Mouse (Mus musculus) neural tube, embryonic 13.5 days (tissue): ENCODE results near the gene G6pc. TPM values are rescaled to one million over a fixed set of nuclear protein-coding genes. Genes with fewer than 3 reads are reported as not detected.

Source experiments
- ATAC-seq: fragments of 200-750 bp; cut with Nextera tagmentation; 2 replicates; pipeline ENCODE4 v1.8.0; 2017; ENCODE audit warnings: low read depth, mild to moderate bottlenecking, moderate TSS enrichment, moderate library complexity
- H3K27ac ChIP-seq: fragments of 300-500 bp; sonication (generic); replicated peaks from 2 replicates; pipeline ENCODE4 v1.5.1; 2015; ENCODE audit warnings: moderate library complexity, mild to moderate bottlenecking, inconsistent platforms
- H3K27me3 ChIP-seq: fragments of 300-500 bp; sonication (generic); 2 replicates; pipeline ENCODE4 v1.6.1; 2015; ENCODE audit warnings: mild to moderate bottlenecking, inconsistent platforms
- H3K36me3 ChIP-seq: fragments of 300-500 bp; sonication (generic); 2 replicates; pipeline ENCODE4 v1.6.1; 2015; ENCODE audit warnings: mild to moderate bottlenecking, inconsistent platforms
- H3K4me1 ChIP-seq: fragments of 300-500 bp; sonication (generic); replicated peaks from 2 replicates; pipeline ENCODE4 v1.6.1; 2015; ENCODE audit warnings: inconsistent platforms
- H3K4me2 ChIP-seq: fragments of 300-500 bp; sonication (generic); 2 replicates; pipeline ENCODE4 v1.6.1; 2015; ENCODE audit warnings: inconsistent platforms, mild to moderate bottlenecking, moderate library complexity
- H3K4me3 ChIP-seq: fragments of 300-500 bp; sonication (generic); 2 replicates; pipeline ENCODE4 v1.5.1; 2015; ENCODE audit warnings: mild to moderate bottlenecking, inconsistent platforms
- H3K9ac ChIP-seq: fragments of 300-500 bp; sonication (generic); 2 replicates; pipeline ENCODE4 v1.6.1; 2015; ENCODE audit warnings: moderate library complexity, mild to moderate bottlenecking, inconsistent platforms
- H3K9me3 ChIP-seq: fragments of 300-500 bp; sonication (generic); 2 replicates; pipeline ENCODE4 v1.6.1; 2016; ENCODE audit warnings: inconsistent platforms
- WGBS: fragments of 180-500 bp; shearing (Covaris S2); methylation state at CpG from one replicate; pipeline ENCODE4 v1.1.7; 2015; 5-methylcytosine and 5-hydroxymethylcytosine counted together
- microRNA-seq: library from miRNA; unstranded; fragments of <30 nt; microRNA quantifications from one replicate; pipeline ENCODE4, GENCODE M21; 2016
- polyA plus RNA-seq: library from polyadenylated mRNA; unstranded; fragments of >200 nt; fragmentation: Nextera tagmentation; extraction: Ambion mirVana; gene quantifications from 2 replicates; pipeline ENCODE4 v1.2.1, GENCODE M21; 2015

G6pc gene
- polyA plus RNA-seq, 1 experiment from 2014 or later: not detected

GRCm38 (mm10) chr11:101419610-101420009 lies 52.2 kb downstream of the G6pc start:
- H3K27me3 ChIP-seq: no peaks in the 10 kb centered on the region
- H3K36me3 ChIP-seq: no peaks in the 10 kb centered on the region
- H3K4me2 ChIP-seq: no peak overlapping the region
- no peak overlapping the region for H3K4me3 ChIP-seq
- ATAC-seq: no peak
- WGBS: 24% methylated on average over 3 of the region's 3 CpGs
- no peaks in the 10 kb centered on the region for H3K9me3 ChIP-seq
- H3K27ac ChIP-seq: no peak overlapping the region
- no peak overlapping the region for H3K9ac ChIP-seq
- H3K4me1 ChIP-seq: peaks cover 17% of the 10 kb centered on the region

- H3K9ac ChIP-seq: no peak overlapping the region
- H3K4me2 ChIP-seq: no peak overlapping the region
- no peaks in the 10 kb centered on the region for H3K27me3 ChIP-seq
- no peak for ATAC-seq
- peaks cover 17% of the 10 kb centered on the region for H3K4me1 ChIP-seq
- WGBS: 90% methylated on average over 5 of the region's 5 CpGs
- H3K27ac ChIP-seq: no peak overlapping the region
- H3K36me3 ChIP-seq: no peaks in the 10 kb centered on the region
- no peak overlapping the region for H3K4me3 ChIP-seq
- H3K9me3 ChIP-seq: no peaks in the 10 kb centered on the region
These were observed 52.8 kb downstream of the G6pc start for GRCm38 (mm10) chr11:101420148-101420547.

DNA sequence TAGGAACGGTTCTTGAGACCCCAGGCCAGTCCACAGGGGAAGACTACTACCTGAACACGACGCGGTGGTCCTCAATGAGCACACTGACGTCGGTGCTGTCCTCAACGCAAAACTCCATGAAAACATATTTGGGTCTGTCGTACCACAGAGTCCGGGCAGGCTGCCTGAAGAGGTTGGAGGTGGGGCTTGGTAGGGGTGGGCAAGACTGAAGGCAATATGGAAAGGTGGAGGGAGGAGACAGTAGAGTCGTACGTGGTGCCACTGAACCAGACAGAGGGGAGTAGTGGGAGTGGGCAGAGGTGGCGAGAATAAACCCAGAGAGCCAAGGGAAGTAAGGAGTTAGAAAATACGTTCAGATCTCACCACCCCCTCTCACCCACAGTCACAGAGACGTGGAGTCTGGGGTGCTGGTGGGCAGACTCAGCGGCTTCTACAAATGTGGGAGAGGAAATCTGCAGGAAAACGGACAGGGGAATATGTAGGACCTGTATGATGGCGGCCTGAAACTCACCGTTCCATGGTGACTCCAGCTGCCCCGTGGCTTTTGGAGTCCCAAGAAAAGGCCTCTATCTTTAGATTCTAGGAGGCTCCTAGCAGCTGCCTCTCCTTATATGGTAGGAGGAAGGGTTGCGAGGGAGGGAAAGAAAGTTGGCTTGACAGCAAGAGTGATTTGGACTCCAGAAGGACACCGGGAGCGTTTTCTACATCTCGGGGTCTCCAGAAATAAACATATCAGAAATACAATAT lies 56.9 kb downstream of the G6pc start, which contains the start of gene Gm27029:
Gm27029 (minus strand) TSS at position 692 of the 747 bp plus-strand sequence.
- peaks cover 5% of the 10 kb centered on the region for H3K36me3 ChIP-seq
- peaks cover 34% of the 10 kb centered on the region for H3K4me1 ChIP-seq
- H3K9me3 ChIP-seq: no peaks in the 10 kb centered on the region
- peak within 1 kb of the TSS; percentile 73 for H3K4me2 ChIP-seq
- H3K4me3 ChIP-seq: peak within 1 kb of the TSS; percentile 90
- H3K9ac ChIP-seq: peak within 1 kb of the TSS; percentile 89
- peak; percentile 40; the same call in 1 of the 2 replicates for ATAC-seq
- H3K27me3 ChIP-seq: no peaks in the 10 kb centered on the region
- 7% methylated on average over 23 of the region's 23 CpGs for WGBS
- H3K27ac ChIP-seq: peak within 1 kb of the TSS; percentile 90

DNA sequence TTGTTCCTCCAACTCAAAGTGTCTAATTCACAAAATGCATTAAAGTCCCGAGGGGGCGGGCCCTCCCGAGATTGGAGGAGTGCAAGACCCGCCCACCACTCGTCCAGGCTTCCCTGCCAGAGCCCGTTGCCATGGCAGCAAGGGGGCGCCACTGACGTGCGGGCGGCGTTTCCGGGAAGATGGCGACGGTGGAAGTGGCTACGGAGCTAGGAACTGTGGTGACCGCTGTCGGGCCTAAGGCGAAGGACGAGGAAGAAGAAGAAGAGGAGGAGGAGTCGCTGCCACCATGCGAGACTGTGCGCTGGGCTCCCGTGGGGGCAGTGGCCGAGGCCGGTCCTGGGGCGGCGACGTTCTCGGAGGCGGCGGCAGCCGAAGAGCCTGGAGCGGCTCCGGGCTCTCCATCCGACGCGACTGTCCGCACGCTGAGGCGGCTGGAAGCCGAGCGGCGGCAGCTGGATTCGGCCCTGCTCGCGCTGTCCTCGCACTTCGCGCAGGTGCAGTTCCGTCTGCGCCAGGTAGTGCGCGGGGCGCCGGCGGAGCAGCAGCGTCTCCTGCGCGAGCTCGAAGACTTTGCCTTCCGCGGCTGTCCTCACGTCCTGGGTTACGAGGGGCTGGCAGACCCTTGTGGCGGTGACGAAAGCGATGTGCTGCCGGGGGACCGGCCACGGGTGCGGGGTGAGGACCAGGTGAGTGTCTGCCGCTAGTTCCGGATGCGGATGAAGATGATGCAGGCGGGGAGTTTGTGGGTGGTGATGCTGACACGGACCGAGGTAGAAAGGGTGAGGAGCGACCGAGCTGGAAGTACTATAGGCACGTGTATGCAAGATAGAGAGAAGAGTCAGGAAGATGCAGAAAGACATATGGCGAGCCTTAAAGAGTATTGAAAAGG lies 57.8 kb downstream of the G6pc start, which contains the start of the genes Rundc1 and Ptges3l:
Rundc1 (plus strand) TSS at position 161 of the 889 bp plus-strand sequence.
Ptges3l (minus strand) TSS at position 409 of the 889 bp plus-strand sequence.
- Histone ChIP-seq H3K4me3 (peak within 1 kb of the TSS; percentile 90), H3K4me2 (peak within 1 kb of the TSS; percentile 73), H3K4me1 (peaks cover 34% of the 10 kb centered on the region), H3K27me3 (no peaks in the 10 kb centered on the region), H3K27ac (peak within 1 kb of the TSS; percentile 90), H3K9ac (peak within 1 kb of the TSS; percentile 89), H3K9me3 (no peaks in the 10 kb centered on the region), H3K36me3 (peaks cover 14% of the 10 kb centered on the region)
- ATAC-seq: peak; percentile 95
- WGBS: under 1% methylated on average over 81 of the region's 81 CpGs

DNA sequence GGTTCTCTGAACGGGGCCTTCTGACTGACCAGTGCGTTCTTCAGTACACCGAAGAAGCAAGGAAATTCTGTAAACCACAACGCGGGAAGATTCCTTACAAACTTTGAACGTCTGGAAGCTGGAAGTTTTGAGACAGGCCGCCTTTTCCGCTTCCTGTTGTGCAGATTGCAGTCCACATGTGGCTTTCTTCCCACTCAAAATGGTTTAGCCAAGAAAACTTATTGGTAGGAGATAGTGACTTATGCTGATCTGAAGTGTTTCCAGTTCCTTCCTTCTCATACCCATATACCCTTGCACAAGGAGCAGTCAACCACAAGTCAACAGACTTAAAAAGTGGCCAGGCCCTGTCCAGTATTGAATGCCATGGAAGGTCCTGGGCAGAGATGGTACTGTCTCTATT lies 58.8 kb downstream of the G6pc start:
- H3K36me3 ChIP-seq: peaks cover 24% of the 10 kb centered on the region
- peak overlapping the region; percentile 73 for H3K4me2 ChIP-seq
- peak overlapping the region; percentile 90 for H3K4me3 ChIP-seq
- no peak overlapping the region for H3K27ac ChIP-seq
- no peaks in the 10 kb centered on the region for H3K27me3 ChIP-seq
- peak overlapping the region; percentile 89 for H3K9ac ChIP-seq
- ATAC-seq: no peak
- H3K9me3 ChIP-seq: no peaks in the 10 kb centered on the region
- 62% methylated on average over 8 of the region's 8 CpGs for WGBS
- peaks cover 34% of the 10 kb centered on the region for H3K4me1 ChIP-seq

Small RNA genes lying within 50 kb of the gene (microRNA-seq; reads per million reads assigned to microRNA genes)
- gene Gm25593 (not detected), gene Mir6929 (not detected)

Other genes starting within 250 kb of the G6pc start
- 25.8 and 26.1 TPM in 2 replicates for gene Retreg3, start 247.7 kb upstream of the G6pc start, polyA plus RNA-seq
- gene Tubg1, start 247.6 kb upstream of the G6pc start, polyA plus RNA-seq: 77.7 and 78.9 TPM in 2 replicates
- 35.5 and 38.9 TPM in 2 replicates for gene Tubg2, start 211.7 kb upstream of the G6pc start, polyA plus RNA-seq
- gene Cntnap1, start 197.0 kb upstream of the G6pc start, polyA plus RNA-seq: 4.6 and 5.1 TPM in 2 replicates
- 10.3 and 13.0 TPM in 2 replicates for gene Plekhh3, start 196.2 kb upstream of the G6pc start, polyA plus RNA-seq
- gene Ccr10, start 192.1 kb upstream of the G6pc start, polyA plus RNA-seq: 0.40 and 0.91 TPM in 2 replicates
- gene Ezh1, start 141.1 kb upstream of the G6pc start, polyA plus RNA-seq: 15.4 and 17.9 TPM in 2 replicates
- gene Ramp2, start 121.5 kb upstream of the G6pc start, polyA plus RNA-seq: 97.6 and 108 TPM in 2 replicates
- gene Vps25, start 113.9 kb upstream of the G6pc start, polyA plus RNA-seq: 114 and 117 TPM in 2 replicates
- gene Wnk4, start 107.0 kb upstream of the G6pc start, polyA plus RNA-seq: 5.5 and 6.8 TPM in 2 replicates
- 0.89 and 1.0 TPM in 2 replicates for gene Cntd1, start 88.5 kb upstream of the G6pc start, polyA plus RNA-seq
- gene Coa3, start 88.4 kb upstream of the G6pc start, polyA plus RNA-seq: 211 and 238 TPM in 2 replicates
- 173 and 178 TPM in 2 replicates for gene Becn1, start 65.3 kb upstream of the G6pc start, polyA plus RNA-seq
- 126 and 133 TPM in 2 replicates for gene Psme3, start 51.3 kb upstream of the G6pc start, polyA plus RNA-seq
- 2.0 and 2.1 TPM in 2 replicates for gene Aoc2, start 42.5 kb upstream of the G6pc start, polyA plus RNA-seq
- gene Aoc3, start 37.0 kb upstream of the G6pc start, polyA plus RNA-seq: 0.07 TPM in 1 of 2 replicates, not detected in the other
- gene Aarsd1, start 50.1 kb downstream of the G6pc start, polyA plus RNA-seq: 79.4 and 90.0 TPM in 2 replicates
- 5.7 and 8.3 TPM in 2 replicates for gene Gm27029, start 57.2 kb downstream of the G6pc start, polyA plus RNA-seq
- 25.5 and 28.5 TPM in 2 replicates for gene Rundc1, start 57.5 kb downstream of the G6pc start, polyA plus RNA-seq
- 3.3 and 4.3 TPM in 2 replicates for gene Ptges3l, start 57.8 kb downstream of the G6pc start, polyA plus RNA-seq
- gene Rpl27, start 74.7 kb downstream of the G6pc start, polyA plus RNA-seq: 303 and 315 TPM in 2 replicates
- gene Ifi35, start 80.8 kb downstream of the G6pc start, polyA plus RNA-seq: 3.6 and 3.8 TPM in 2 replicates
- gene Rnd2, start 97.4 kb downstream of the G6pc start, polyA plus RNA-seq: 80.5 and 83.0 TPM in 2 replicates
- gene Vat1, start 98.7 kb downstream of the G6pc start, polyA plus RNA-seq: 72.6 and 75.8 TPM in 2 replicates
- 3.0 and 3.2 TPM in 2 replicates for gene Brca1, start 184.4 kb downstream of the G6pc start, polyA plus RNA-seq
- 99.4 and 107 TPM in 2 replicates for gene Nbr1, start 184.6 kb downstream of the G6pc start, polyA plus RNA-seq
- 3.5 and 4.9 TPM in 2 replicates for gene Tmem106a, start 214.7 kb downstream of the G6pc start, polyA plus RNA-seq
- gene Gm11634, start 231.7 kb downstream of the G6pc start, polyA plus RNA-seq: not detected in 2 replicates